Mouse (Mus musculus) liver, adult (tissue): Measurements from ENCODE around the gene Xirp2.

Experiments used
- GATA4 ChIP-seq: IDR thresholded peaks from 2 replicates; pipeline ENCODE4 v1.6.1; 2014; ENCODE audit warnings: mild to moderate bottlenecking, low read length; ENCODE audit not compliant: insufficient replicate concordance

Gene Xirp2

GRCm38 (mm10) chr2:67516405-67516804 lies 70.6 kb downstream of the Xirp2 start:
- TF ChIP-seq GATA4 = no peak

GRCm38 (mm10) chr2:67535347-67535746 lies 89.5 kb downstream of the Xirp2 start:
- no peak for TF ChIP-seq GATA4

GRCm38 (mm10) chr2:67539426-67539825 lies 93.6 kb downstream of the Xirp2 start:
- no peak for TF ChIP-seq GATA4

GRCm38 (mm10) chr2:67541957-67542696 lies 96.3 kb downstream of the Xirp2 start:
- TF ChIP-seq GATA4 = no peak

GRCm38 (mm10) chr2:67544426-67544825 lies 98.6 kb downstream of the Xirp2 start:
- no peak for TF ChIP-seq GATA4

- TF ChIP-seq GATA4 = no peak
Measured at GRCm38 (mm10) chr2:67564851-67565479, 119.2 kb downstream of the Xirp2 start.

- TF ChIP-seq GATA4 = no peak
Measured at GRCm38 (mm10) chr2:67565480-67566331, 119.9 kb downstream of the Xirp2 start, which contains the start of gene B3galt1. TSS of gene B3galt1 (plus strand) at chr2:67565871.

GRCm38 (mm10) chr2:67566566-67566965 lies 120.8 kb downstream of the Xirp2 start:
- TF ChIP-seq GATA4 = no peak

- TF ChIP-seq GATA4 = no peak
Measured at GRCm38 (mm10) chr2:67567141-67567680, 121.4 kb downstream of the Xirp2 start.
